Mouse (Mus musculus) testis, postnatal 10 days (tissue): ENCODE measurements around the gene Acot7.
A peak's percentile ranks its signal among the peaks of the same experiment; 100 is the strongest.

Experiments used
- DNase-seq: peaks from one replicate; pipeline ENCODE4 v3.0.0; 2021; ENCODE audit warnings: low spot score

The Acot7 gene

DNA sequence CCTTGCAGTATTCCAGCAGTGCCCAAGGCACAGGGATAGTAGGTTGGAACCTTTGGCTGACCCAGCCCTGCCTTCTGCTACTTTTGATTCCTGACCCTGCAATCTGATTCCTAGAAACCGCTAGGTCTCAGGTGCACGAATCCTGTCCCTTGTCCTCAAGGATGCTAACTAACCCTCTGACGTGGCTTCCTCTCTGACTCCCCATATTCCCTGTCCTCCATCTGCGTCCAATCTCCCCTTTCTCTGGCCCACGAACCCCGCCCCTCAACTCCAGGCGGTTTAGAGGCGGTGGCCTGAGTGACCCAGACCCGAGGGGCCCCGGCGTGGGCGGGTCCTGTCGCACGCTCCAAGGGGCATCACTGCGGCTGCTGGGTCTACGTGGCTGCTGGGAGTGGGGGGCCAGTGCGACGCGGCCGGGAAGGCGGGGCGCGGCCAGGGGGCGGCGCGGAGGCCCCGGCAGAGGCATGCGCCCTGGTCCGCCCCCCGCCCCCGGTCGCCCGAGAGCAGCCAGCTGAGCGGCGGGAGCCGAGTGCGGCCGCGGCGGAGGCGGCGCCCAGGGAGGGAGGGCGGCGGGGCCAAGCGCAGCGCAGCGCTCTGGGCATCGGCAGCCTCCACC, 95.8 kb downstream of the Acot7 start, which contains the start of gene Gpr153:
Gene Gpr153, plus strand, starts transcription at position 612 of the 616 bp plus-strand sequence.
- DNase-seq: peak; percentile 73

DNA sequence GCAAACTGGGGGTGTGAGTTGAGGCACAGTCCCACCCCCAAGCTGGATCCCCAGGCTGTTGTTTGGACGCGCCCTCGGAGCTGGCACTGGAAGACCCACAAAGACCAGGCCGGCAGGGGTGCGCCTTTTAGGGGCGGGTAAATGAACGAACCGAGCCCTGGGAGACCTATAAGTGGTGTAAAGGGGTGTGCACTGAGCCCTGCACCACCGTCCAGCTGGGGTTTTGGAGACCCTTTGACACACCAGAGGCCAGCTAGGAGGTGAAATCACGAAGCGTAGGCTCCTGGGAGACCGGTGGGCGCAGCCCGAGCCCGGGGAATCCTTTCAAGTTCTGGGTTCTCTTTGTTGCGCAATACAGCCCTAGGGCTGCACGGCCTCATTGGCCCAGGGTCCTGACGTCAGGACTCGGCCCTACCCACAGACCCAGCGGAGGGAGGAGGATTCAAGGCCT, 96.8 kb downstream of the Acot7 start:
- no peak for DNase-seq

DNA sequence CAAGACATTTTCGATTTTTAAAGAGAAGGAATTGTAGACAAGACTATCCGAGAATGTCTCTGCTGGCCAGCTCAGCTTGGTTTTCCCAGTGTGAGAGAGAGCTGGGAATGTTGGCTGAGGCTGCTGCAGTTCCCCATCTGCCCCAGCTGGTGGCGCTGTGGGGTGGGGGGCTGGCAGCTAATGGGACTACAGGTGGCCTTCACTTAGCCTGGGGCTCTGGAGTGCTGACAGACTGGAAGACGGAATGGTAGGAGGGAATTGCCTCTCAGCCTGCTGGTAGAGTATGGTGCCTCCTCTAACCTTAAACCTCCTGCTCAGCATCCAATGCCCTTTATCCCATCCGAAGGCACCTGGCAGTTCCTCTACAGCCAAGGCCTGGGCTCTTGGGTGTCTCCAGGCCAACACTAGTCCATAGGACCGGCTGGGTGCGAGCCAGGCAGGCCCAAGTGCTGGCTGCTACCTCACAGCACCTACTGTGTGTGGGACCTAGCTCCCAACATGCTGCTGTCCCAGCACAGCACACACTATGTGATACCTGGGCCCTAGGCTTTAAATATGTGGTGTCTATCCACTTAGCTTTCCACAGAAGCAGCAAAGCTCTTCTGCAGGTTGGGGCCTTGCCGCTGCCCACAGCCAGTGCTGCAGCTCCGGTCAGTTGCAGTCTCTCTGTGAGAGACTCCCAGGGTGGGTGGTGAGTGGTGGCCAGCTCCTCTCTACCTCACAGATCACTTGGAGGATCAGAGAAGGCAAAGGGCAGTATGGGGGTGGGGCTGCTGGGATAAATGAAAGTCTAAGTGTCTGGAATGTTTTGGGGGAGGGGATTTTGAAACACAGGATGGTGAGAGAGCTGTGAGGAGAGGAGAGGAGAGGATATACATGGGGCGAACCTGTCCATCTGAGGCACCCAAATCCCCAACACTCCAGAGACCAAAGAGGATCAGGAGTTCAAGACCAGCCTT, 98.7 kb downstream of the Acot7 start:
- DNase-seq: peak; percentile 72

DNA sequence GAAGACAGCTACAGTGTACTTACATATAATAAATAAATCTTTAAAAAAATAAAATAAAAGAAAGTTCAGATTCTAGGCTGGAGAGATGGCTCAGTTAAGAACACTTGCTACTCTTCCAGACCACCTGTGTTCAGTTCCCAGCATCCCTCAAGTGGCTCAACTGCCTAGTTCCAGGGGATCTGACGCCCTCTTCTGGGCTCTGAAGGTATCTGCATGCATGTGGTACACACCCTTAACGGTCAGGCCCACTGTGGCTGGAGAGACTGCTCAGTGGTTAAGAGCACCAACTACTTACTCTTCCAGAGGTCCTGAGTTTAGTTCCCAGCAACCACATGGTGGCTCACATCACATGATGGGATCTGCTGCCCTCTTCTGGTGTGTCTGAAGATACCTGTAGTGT, 100.0 kb downstream of the Acot7 start:
- DNase-seq: no peak

DNA sequence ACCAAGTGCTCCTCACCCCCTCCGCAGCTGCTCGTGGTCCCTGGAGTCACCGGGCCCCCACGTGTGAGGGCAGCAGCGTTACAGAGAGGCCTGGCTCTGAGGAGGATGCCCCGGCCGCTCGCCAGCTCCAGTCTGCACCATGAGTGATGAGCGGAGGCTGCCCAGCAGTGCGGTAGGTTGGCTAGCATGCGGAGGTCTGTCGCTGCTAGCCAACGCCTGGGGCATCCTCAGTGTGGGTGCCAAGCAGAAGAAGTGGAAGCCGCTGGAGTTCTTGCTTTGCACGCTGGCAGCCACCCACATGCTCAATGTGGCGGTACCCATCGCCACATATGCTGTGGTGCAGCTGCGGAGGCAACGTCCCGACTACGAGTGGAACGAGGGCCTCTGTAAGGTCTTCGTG, 101.1 kb downstream of the Acot7 start:
- no peak for DNase-seq

DNA sequence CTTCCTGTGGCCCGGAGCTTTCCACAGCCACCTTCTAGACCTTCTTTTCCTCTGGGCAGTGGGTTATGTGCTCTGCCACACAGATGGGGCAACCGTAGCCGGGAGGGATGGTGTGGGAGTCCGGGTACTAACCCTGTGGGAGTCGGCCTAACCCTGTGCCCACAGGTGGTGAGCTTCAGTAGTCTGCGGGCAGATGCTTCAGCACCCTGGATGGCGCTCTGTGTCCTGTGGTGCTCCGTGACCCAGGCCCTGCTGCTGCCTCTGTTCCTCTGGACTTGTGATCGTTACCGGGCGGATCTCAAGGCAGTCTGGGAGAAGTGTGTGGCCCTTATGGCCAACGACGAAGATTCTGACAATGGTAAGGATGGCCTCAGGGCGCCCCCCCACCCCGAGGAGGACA, 103.7 kb downstream of the Acot7 start:
- no peak for DNase-seq

DNA sequence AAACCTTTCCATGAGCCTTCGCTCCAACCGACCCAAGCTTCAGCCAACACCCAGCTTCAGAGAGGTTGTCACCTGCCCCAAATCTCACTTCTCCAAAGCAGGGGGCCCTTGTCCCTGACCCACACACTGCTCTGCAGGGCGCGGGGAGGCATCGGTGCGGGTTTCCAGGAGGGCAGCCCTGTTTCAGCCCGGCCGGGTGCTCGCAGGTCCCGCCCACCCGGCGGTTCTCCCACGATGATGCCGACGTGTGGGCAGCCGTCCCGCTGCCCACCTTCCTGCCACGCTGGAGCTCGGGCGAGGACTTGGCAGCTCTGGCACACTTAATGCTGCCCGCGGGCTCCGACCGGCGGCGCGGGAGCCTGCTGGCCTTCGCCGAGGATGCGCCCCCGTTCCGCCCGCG, 104.8 kb downstream of the Acot7 start:
- DNase-seq: no peak

DNA sequence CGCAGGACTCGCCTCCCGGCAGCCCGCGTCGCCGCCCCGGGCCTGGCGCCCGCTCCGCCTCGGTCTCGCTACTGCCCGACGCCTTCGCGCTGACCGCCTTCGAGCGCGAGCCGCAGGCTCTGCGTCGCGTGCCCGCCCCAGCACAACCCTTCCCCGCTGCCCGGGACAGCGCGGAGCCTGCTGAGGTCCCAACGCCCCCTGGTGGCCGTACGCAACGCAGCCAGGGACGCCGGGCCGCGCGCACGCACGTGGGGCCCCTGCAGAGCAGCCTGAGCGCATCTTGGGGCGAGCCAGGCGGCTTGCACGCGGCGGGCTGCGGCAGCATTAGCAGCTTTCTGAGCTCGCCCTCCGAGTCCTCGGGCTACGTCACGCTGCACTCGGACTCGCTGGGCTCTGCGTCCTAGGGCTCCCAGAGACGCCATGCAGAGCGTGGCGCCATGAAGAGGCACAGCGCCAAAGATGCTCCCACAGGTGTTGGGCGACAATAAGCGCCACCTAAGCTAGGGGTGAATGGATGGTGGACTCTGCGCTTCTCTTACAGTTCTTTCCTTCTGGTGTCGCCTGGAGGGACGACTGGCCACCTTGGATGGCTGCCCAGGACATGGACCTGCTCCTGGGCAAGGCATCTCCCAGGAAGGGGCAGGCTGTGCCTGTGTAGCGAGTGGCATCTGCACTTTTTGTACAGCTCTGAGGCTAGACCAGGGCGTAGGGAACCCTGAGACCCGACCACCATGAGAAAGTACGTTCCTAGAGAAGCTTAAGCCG, 105.4 kb downstream of the Acot7 start:
- DNase-seq: peak; percentile 89

DNA sequence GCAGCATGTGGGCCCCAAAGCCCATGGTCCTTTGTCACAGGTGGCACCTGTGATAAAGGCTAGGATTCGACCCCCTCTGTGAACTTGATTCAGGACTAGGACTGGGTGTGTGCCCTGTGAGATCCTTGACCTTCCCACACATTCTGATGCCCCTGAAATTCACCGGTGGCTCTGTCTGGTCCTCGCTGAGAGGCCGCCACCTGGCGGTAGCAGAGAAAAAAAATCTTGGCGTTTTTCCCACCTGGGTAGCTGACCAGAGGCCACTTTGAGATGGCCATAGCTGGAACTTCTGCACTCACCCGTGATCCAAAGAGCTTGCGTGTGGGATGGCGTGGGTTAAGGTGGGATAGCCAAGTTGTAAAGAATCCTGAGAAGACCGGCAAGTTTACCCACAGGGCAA, 107.6 kb downstream of the Acot7 start:
- DNase-seq: peak; percentile 74

DNA sequence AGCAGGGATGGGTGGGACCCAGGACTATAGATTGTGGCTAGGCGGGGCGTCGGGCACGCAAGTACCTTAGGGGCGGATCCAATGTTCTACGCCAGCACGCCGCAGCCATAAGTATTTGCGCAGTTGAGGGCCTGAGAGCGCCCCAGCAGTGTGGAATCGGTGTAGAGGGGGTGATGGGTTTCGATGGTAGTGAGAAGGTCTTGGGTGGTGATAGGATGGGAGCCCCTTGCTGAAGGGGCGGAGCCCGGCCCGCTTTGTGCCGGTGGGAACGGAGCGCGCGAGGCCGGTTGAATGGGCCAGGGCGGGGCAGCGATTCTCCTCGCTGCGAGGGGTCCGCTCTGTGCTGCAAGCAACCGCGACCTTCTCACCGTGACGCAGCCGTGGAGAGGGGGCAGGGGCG, 108.2 kb downstream of the Acot7 start:
- no peak for DNase-seq

DNA sequence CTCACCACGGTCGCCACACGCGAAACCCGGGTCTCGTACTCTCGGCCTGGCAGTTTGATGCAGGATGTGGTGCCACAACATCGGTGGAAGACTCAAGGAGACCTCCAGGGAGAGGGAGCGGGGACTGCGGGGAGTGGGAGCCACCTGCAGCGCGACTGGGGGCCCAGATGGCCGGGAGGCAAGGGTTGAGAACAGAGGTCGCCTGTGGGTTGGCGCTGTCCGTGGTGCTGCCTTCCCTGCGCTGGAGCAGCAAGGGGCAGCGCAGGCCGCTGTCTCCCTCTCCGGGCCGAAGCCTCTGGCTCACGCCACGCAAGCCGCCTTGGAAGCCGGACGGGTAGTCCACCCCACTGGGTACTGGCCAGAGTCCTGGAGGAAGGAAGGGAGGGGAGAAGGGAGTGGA, 109.0 kb downstream of the Acot7 start:
- DNase-seq: peak; percentile 89

DNA sequence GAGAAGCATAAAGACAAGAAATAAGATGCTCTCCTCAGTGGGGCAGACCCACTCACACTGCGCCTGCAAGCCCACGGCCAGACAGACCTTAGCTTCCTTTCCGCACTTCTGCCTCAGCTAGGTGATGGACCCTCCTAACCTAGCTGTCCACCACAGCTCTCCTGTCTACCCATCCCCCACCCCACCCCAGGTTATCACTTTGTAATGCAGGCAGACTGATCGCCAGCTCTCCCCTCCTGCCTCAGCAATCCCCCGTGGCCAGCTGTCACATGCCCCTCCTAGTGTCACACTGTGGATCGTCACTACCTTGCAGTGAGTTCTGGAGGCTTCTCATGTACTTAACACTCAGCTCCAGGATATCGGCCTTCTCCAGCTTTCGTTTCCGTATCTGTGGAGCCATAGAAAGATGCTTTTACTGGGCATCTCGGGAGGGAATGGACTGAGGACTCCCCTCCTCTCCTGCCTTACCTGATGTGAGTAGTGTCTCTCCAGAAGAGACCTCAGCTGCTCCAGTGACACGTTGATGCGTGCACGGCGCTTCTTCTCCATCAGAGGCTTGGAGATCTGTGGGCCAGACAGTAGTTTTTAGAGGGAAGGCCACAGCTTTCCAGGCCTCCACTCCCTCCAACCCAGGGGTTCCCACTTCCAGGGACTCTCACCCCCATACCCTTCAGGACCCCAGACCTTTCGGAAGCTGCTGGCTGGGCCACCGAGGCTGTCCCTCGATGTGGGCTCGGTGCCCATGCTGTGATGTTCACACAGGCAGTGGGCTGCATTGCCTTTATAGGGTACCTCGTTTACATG, 109.6 kb downstream of the Acot7 start:
- DNase-seq: no peak

DNA sequence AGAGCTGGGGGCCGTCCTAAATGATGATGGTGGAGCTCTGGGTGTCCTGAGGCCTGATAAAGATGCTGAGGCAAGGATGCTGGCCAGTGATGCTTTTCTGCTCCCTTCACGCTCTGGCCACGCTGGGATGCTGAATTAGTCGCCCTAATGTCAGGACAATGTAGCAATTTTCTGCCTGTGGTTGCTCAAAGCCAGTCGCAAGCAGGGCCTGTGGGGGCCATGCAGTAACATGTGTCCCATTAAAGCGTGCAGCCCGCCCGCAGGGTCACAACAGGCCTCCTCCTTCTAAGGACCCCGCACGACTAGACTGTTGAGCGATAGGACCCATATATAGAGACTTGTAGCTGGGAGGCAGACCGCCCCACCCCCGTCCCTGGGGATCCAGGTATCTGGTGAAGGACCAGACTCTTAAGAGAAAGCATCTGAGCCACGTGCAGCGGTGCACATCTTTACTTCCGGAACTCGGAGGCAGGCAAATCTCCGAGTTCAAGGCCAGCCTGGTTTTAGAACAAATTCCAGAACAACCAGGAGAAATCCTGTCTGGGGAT, 110.5 kb downstream of the Acot7 start:
- no peak for DNase-seq

DNA sequence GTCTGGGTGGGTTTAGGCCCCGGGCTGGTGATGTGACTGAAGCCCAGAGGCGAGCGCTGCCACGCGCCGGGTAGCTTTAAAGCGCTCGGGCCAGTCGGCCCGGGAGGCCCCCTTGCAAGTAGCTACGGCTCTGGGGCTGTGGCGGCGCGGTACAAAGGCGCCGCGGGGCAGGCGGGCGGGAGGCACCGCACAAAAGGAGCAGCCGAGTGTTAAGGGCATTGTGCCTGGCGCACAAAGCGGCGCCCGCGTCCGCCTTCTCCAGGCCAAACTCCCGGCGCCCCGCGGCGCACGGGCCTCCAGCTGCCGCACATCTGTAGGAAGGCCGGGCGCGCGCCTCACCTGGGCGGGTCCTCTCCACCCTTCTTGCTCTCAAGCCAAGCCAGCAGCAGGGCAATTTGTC, 112.5 kb downstream of the Acot7 start:
- no peak for DNase-seq

DNA sequence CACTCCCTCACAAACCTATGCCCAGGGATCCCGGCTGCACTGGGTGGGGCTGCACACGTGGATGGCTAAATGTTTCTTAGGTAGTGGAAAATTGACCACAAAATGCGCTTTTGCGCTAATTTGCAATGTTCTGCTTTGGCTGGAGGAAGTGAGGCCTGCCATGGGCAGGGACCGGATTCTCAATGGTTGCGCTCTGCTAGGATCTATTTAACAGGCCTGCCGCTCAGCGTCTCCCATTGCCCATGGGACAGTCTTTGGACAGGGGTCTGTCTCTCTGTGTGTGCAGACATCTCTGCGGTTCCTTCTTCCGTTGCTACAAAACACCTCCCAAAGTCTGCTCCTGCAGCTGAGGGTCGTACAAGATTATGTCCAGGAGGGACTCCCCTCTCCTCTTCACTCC, 113.1 kb downstream of the Acot7 start:
- no peak for DNase-seq

DNA sequence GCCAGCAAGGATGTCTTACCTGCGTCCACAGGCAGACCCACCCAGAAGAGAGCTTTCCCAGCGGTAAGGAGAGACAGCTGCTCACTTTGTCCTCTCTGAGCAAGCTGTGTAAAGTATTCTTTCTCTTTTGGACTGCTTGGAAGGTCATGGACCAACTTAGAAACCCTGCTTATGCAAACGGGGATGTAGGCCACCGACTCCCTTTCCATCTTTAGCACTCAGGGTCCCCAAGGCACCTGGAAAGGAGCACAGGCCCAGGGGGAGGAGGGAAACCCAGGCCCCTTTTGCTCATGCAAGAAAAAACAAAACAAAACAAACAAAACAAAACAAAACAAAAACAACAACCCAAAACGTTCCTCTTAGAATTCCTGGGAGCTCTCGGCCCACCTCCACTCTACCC, 113.6 kb downstream of the Acot7 start, which contains the start of gene Hes3:
Gene Hes3, minus strand, starts transcription at position 101 of the 400 bp plus-strand sequence.
- DNase-seq: no peak

DNA sequence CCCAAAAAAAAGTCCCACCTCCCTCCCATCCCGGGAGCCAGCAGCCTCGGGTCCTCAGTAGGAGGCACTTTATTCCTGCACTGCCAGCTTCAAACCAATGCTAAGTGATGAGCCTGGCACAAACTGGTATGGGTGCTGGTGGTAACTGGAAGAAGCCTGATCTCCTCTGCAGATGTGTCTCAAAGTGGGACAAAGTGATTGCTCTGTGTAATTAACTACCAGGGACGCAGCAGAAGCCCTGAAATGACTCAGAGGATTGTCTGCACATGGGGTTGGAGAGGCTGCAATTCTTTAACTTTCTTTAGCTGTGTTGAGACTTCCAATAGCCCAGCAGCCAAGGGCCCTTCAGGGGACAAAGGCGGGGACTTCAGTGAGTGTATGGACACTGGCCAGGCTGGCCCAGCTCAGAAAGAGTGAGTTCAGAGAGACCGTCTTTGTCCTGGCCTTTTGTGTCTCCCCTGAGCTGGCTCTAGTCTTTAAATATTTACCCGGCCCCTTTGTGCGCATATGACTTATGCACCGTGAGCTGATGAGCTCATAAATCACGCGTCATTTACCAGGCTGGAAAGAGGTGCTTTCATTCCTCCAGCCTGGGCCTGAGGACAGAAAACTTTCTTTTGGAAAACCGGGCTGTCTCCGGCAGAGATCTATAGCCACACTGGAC, 114.3 kb downstream of the Acot7 start:
- no peak for DNase-seq

DNA sequence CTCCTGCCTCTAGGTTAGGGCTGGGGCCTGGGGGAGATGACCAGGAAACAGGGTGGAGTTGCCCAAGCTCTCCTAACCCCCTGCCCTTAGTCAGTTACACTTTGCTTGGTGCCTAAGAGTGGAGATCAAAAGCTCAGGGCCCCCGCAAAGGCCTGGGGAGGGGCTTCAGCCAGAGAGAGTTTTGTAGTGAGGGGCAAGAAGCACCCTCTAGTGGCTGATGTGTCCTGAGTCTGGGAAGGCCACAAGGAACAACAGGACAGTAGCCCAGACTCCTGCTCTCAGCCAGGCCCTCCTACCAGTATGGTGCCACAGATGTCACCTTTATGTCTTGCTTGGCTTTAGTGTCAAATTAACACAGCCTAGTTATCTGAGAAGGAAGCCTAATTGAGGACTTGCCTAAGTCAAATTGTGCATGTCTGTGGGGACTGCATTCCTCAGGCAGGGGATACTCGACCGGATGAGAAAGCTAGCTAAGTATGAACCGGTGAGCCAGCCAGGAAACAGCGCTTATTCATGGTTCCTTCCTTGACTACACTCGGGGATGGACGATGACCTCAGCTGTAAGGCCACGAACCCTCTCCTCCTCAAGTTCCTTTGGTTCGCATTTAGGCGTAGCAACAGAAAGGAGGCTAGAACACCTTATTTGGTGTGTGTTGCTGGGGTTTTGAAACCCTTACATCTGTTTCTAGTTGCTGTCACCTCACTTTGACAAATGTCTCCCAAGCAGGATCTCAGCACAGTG, 116.4 kb downstream of the Acot7 start:
- no peak for DNase-seq

DNA sequence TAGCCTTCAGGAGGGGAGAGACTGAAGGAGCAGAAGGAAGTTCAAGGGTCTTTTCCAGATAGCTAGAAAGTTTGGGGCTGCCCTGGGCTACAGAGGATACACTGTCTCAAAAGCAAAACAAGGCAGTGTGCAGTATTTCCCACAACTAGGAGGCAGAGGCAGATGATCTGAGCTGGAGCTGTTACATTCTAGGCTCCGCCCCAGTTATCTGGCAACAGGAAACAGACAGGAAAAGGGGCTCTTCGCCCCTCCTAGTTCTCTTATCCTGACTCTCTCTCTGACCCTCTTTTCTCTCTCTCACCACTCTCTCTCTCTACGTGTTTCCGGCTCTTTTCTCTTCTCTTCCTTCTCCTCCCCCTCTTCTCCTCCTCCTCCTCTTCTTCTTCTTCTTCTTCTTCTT, 118.0 kb downstream of the Acot7 start:
- no peak for DNase-seq

DNA sequence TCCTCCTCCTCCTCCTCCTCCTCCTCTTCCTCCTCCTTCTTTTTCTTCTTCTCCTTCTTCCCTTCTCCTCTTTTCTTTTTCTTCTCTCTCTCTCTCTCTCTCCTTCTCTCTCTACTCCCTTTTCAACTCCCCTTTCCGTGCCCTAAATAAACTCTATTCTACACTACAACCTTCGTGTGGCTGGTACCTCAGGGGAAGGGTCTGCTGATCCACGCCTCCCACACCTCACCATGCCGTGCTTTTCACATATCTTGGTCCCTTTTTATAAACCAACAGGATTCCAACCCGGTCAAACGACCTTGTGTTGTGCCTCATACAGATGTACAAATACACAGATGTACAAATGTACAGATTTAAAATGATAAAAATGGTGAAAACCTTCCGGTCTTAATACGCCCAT, 118.4 kb downstream of the Acot7 start:
- DNase-seq: no peak
